Mouse (Mus musculus): ENCODE results near the gene Clca1. TPM values are rescaled to one million over a fixed set of nuclear protein-coding genes. Genes with fewer than 3 reads are reported as not detected.
"Not testable (repeated sequence)": the region's sequence is repeated elsewhere in the genome, so short reads cannot be mapped to it uniquely, and the experiment has no call there.

The Clca1 gene
- 0.07 TPM in 1 of 2 replicates, not detected in the other for polyA plus RNA-seq (2012; rRNA removed)

- DNase-seq (ENCODE audit: low read depth): no peak
These were observed at the start of gene Clca1 for GRCm38 (mm10) chr3:145032676-145033075. Gene Clca1 (minus strand): TSS chr3:145032776.

GRCm38 (mm10) chr3:145080904-145081303, 48.3 kb upstream of the Clca1 start:
- DNase-seq (ENCODE audit: low read depth): no peak

GRCm38 (mm10) chr3:145078405-145078804, 45.8 kb upstream of the Clca1 start:
- no peak for DNase-seq (ENCODE audit: low read depth)

GRCm38 (mm10) chr3:145072339-145072738, 39.8 kb upstream of the Clca1 start:
- no peak for DNase-seq (ENCODE audit: low read depth)

GRCm38 (mm10) chr3:145068964-145069363, 36.4 kb upstream of the Clca1 start:
- no peak for DNase-seq (ENCODE audit: low read depth)

- not testable (repeated sequence) for DNase-seq (ENCODE audit: low read depth)
These were observed 22.6 kb upstream of the Clca1 start for GRCm38 (mm10) chr3:145055138-145055537.

- DNase-seq (ENCODE audit: low read depth): no peak
These were observed 17.2 kb upstream of the Clca1 start for GRCm38 (mm10) chr3:145049820-145050219.

- no peak for DNase-seq (ENCODE audit: low read depth)
These were observed 6.2 kb upstream of the Clca1 start for GRCm38 (mm10) chr3:145038813-145039212.

- DNase-seq (ENCODE audit: low read depth): no peak
These were observed 4.5 kb downstream of the Clca1 start for GRCm38 (mm10) chr3:145028036-145028435.

- DNase-seq (ENCODE audit: low read depth): no peak
These were observed 5.8 kb downstream of the Clca1 start for GRCm38 (mm10) chr3:145026750-145027149.

GRCm38 (mm10) chr3:145017807-145018206, 14.8 kb downstream of the Clca1 start:
- DNase-seq (ENCODE audit: low read depth): no peak

GRCm38 (mm10) chr3:145004422-145004821, 28.2 kb downstream of the Clca1 start:
- DNase-seq (ENCODE audit: low read depth): no peak

- no peak for DNase-seq (ENCODE audit: low read depth)
These were observed 31.7 kb downstream of the Clca1 start for GRCm38 (mm10) chr3:145000912-145001311.

GRCm38 (mm10) chr3:144993055-144993454, 39.5 kb downstream of the Clca1 start:
- DNase-seq (ENCODE audit: low read depth): no peak

- no peak for DNase-seq (ENCODE audit: low read depth)
These were observed 40.0 kb downstream of the Clca1 start for GRCm38 (mm10) chr3:144992618-144993017.

- DNase-seq (ENCODE audit: low read depth): no peak
These were observed 46.7 kb downstream of the Clca1 start for GRCm38 (mm10) chr3:144985890-144986289.

- no peak for DNase-seq (ENCODE audit: low read depth)
These were observed 52.0 kb downstream of the Clca1 start for GRCm38 (mm10) chr3:144980551-144980950.

GRCm38 (mm10) chr3:144977631-144978030, 54.9 kb downstream of the Clca1 start:
- no peak for DNase-seq (ENCODE audit: low read depth)

- DNase-seq (ENCODE audit: low read depth): no peak
These were observed 56.5 kb downstream of the Clca1 start for GRCm38 (mm10) chr3:144976091-144976490.

- no peak for DNase-seq (ENCODE audit: low read depth)
These were observed 57.6 kb downstream of the Clca1 start, which contains the start of gene Clca4a for GRCm38 (mm10) chr3:144974945-144975344. Gene Clca4a (minus strand): TSS chr3:144975045.

GRCm38 (mm10) chr3:144971553-144972270, 60.9 kb downstream of the Clca1 start:
- DNase-seq (ENCODE audit: low read depth): no peak

GRCm38 (mm10) chr3:144969755-144970154, 62.8 kb downstream of the Clca1 start:
- no peak for DNase-seq (ENCODE audit: low read depth)

- no peak for DNase-seq (ENCODE audit: low read depth)
These were observed 66.5 kb downstream of the Clca1 start for GRCm38 (mm10) chr3:144966074-144966473.
